In the genomic region with DNA sequence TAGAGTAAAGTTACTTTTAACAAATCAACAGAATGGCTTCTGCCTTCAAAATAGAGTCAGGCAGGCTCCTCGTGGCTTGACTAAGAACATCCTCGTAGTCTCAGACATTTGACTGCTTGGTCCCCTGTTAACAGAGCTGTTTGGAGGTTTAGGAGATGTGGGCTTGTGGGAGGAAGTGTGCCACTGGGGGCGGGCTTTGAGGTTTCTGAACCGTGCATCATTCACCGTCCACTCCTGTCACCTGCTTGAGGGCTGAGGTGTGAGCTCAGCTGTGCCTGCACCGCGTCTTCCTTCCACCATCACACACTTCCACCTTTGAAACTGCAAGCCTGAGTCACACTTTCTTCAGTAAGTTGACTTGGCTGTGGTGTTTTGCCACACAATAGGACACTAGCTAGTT, we compare ENCODE assay signal across 16 mouse cellular contexts. TPM values are rescaled to one million over a fixed set of nuclear protein-coding genes. Genes with fewer than 3 reads are reported as not detected.
DNase-seq lines count a peak whose midpoint lies in the region; ATAC-seq and TF ChIP-seq lines count a peak whose summit lies in the region.
"Had no signal": no experiment of that assay in that cellular context is flagged by ENCODE, and none has a peak within 500 bp of the region (broad histone marks: within the 10 kb centered on the region; RNA-seq: fewer than 3 reads in every experiment).

No protein-coding gene starts in this region.

- no peaks in the 10 kb centered on the region for H3K4me1 ChIP-seq in neural tube, embryonic 15.5 days
- peaks cover 31% of the 10 kb centered on the region for H3K4me1 ChIP-seq in spleen, adult 2 months (ENCODE audit: control insufficient read depth, insufficient read depth, insufficient read length)
- H3K4me1 ChIP-seq: heart, embryonic 12.5 days; midbrain, embryonic 12.5 days had no signal

- DNase-seq in neural tube, embryonic 10.5 days (ENCODE audit: extremely low spot score, low spot score) = peak; percentile 6
- peak; percentile 91 for DNase-seq in induced T-regulatory cell, adult 2 months (ENCODE audit: low read depth)
- DNase-seq in spleen, adult 2 months (ENCODE audit: low read depth in 1 of 2, low spot score in 2 of 2) = peak; percentile 82 to 87
- DNase-seq in thymus, postnatal 4 days = peak; percentile 78
- no peak for DNase-seq in adrenal gland, postnatal 14 days
- no peak for DNase-seq in kidney, adult 18-20 months
- DNase-seq in kidney, postnatal 36 days = no peak
- DNase-seq: adrenal gland, postnatal 25 days; cerebellum, adult 9-10 months; layer of hippocampus, adult 9-11 months; liver had no signal

- no peak overlapping the region for H3K9ac ChIP-seq in neural tube, embryonic 15.5 days (replicated peaks)
- H3K9ac ChIP-seq: heart, embryonic 12.5 days; midbrain, embryonic 12.5 days had no signal

- H3K9me3 ChIP-seq in neural tube, embryonic 15.5 days (replicated peaks) = no peaks in the 10 kb centered on the region
- H3K9me3 ChIP-seq: heart, embryonic 12.5 days; midbrain, embryonic 12.5 days had no signal

- H3K27me3 ChIP-seq in neural tube, embryonic 15.5 days (replicated peaks) = no peaks in the 10 kb centered on the region
- H3K27me3 ChIP-seq in spleen, adult 2 months (ENCODE audit: control insufficient read depth, insufficient read depth, low read length) = no peaks in the 10 kb centered on the region
- H3K27me3 ChIP-seq: heart, embryonic 12.5 days; midbrain, embryonic 12.5 days had no signal

- H3K36me3 ChIP-seq in neural tube, embryonic 15.5 days = no peaks in the 10 kb centered on the region
- H3K36me3 ChIP-seq in spleen, adult 2 months (ENCODE audit: control insufficient read depth, insufficient read depth, low read length) = no peaks in the 10 kb centered on the region
- H3K36me3 ChIP-seq: heart, embryonic 12.5 days; midbrain, embryonic 12.5 days had no signal

- no peak for ATAC-seq in neural tube, embryonic 15.5 days (ENCODE audit: low FRiP score)

- WGBS in neural tube, embryonic 15.5 days = 83% methylated on average over 7 of the region's 7 CpGs
- WGBS in spleen, adult 2 months = 11% methylated on average over 7 of the region's 7 CpGs

- peak; percentile 17; the same call in 1 of the 2 replicates for TF ChIP-seq CTCF in spleen, adult 2 months (IDR thresholded peaks at IDR 0.05; ENCODE audit: extremely low read depth, insufficient read depth, insufficient read length, insufficient replicate concordance)

- H3K4me2 ChIP-seq in neural tube, embryonic 15.5 days = no peak overlapping the region
- H3K4me2 ChIP-seq: heart, embryonic 12.5 days; midbrain, embryonic 12.5 days had no signal

- H3K27ac ChIP-seq in neural tube, embryonic 15.5 days (replicated peaks) = no peak overlapping the region
- H3K27ac ChIP-seq in spleen, adult 2 months (ENCODE audit: insufficient read depth, low read length) = peak overlapping the region; percentile 72
- H3K27ac ChIP-seq: midbrain, embryonic 12.5 days had no signal

- no peak overlapping the region for H3K4me3 ChIP-seq in neural tube, embryonic 15.5 days (replicated peaks)
- H3K4me3 ChIP-seq in spleen, adult 2 months (ENCODE audit: extremely low read depth, insufficient read depth, insufficient read length) = no peak overlapping the region
- H3K4me3 ChIP-seq: heart, embryonic 12.5 days; midbrain, embryonic 12.5 days had no signal

- no peak for TF ChIP-seq POLR2A in spleen, adult 2 months (IDR thresholded peaks at IDR 0.05; ENCODE audit: low read depth, low read length)

RNA-seq across cellular contexts. Expression of a gene that starts 52.6 kb away (rescaled TPM):
- not detected in 2 replicates for polyA plus RNA-seq in neural tube, embryonic 15.5 days (2015; fragmentation: Nextera tagmentation; extraction: Ambion mirVana)
- polyA plus RNA-seq in spleen, adult 2 months (2012; rRNA removed) = not detected in 2 replicates
- not detected in 2 replicates for total RNA-seq in adrenal gland, postnatal 14 days (2021)
- total RNA-seq: adrenal gland, postnatal 25 days had no signal
- polyA plus RNA-seq: frontal cortex, adult 2 months; heart, embryonic 12.5 days; midbrain, embryonic 12.5 days; small intestine, adult 2 months had no signal

Comparison
In these comparisons a context has a peak if more than half of its experiments do, and no peak if none do; other contexts are left out.
1. DNase-seq: peak in neural tube, embryonic 10.5 days (single experiment), induced T-regulatory cell, adult 2 months (single experiment), spleen, adult 2 months (2 of 2) and thymus, postnatal 4 days (single experiment); none in adrenal gland, postnatal 14 days (single experiment), kidney, adult 18-20 months (single experiment) and kidney, postnatal 36 days (0 of 2).